Mouse (Mus musculus): Measurements from ENCODE around the gene Tanc2. TPM values are rescaled to one million over a fixed set of nuclear protein-coding genes. Genes with fewer than 3 reads are reported as not detected.

The Tanc2 gene
- polyA plus RNA-seq, 1 experiment = 2.6 TPM

- DNase-seq = no peak
- WGBS = 97% methylated on average over 6 of the region's 6 CpGs
- no peaks in the 10 kb centered on the region for H3K4me1 ChIP-seq (replicated peaks; ENCODE audit: control insufficient read depth, insufficient read depth, low read length)
- no peaks in the 10 kb centered on the region for H3K27me3 ChIP-seq (ENCODE audit: control insufficient read depth, insufficient read depth, low read length)
- no peak for TF ChIP-seq CTCF (IDR thresholded peaks at IDR 0.05; ENCODE audit: borderline replicate concordance, control insufficient read depth, extremely low read depth, insufficient read depth, low read length, poor library complexity)
- no peak for TF ChIP-seq POLR2A (IDR thresholded peaks at IDR 0.05; ENCODE audit: control insufficient read depth, extremely low read depth, insufficient read depth, low read length, poor library complexity)
- no peak overlapping the region for H3K27ac ChIP-seq (ENCODE audit: control insufficient read depth, insufficient read depth, low read length)
- no peaks in the 10 kb centered on the region for H3K36me3 ChIP-seq (ENCODE audit: control insufficient read depth, insufficient read depth, low read length)
- H3K4me3 ChIP-seq (ENCODE audit: control insufficient read depth, insufficient read depth, low read length) = no peak overlapping the region
These were observed 384.8 kb downstream of the Tanc2 start for GRCm38 (mm10) chr11:105974593-105974992.

DNA sequence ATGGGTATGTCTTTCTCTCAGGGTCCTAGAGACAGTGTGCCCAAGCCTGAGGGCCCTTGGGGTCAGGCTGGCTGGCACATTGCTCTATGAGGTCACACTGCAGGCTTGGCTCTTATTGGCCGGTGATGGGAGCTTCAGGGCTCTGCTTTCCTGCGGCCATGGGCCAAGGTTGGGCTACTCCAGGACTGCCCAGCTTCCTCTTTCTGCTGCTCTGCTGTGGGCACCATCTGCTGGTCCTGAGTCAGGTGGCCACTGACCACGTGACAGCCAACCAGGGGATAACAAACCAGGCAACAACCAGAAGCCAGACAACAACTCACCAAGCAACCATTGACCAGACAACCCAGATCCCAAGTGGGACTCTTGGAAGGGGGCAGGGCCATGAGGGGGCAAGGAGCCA is 385.3 kb downstream of the Tanc2 start:
- Histone ChIP-seq H3K27me3 (ENCODE audit: control insufficient read depth, insufficient read depth, low read length) (no peaks in the 10 kb centered on the region), H3K36me3 (ENCODE audit: control insufficient read depth, insufficient read depth, low read length) (no peaks in the 10 kb centered on the region), H3K4me1 (replicated peaks; ENCODE audit: control insufficient read depth, insufficient read depth, low read length) (no peaks in the 10 kb centered on the region), H3K4me3 (ENCODE audit: control insufficient read depth, insufficient read depth, low read length) (no peak overlapping the region), H3K27ac (ENCODE audit: control insufficient read depth, insufficient read depth, low read length) (no peak overlapping the region)
- no peak for TF ChIP-seq POLR2A (IDR thresholded peaks at IDR 0.05; ENCODE audit: control insufficient read depth, extremely low read depth, insufficient read depth, low read length, poor library complexity)
- no peak for TF ChIP-seq CTCF (IDR thresholded peaks at IDR 0.05; ENCODE audit: borderline replicate concordance, control insufficient read depth, extremely low read depth, insufficient read depth, low read length, poor library complexity)
- 56% methylated on average over 3 of the region's 3 CpGs for WGBS
- DNase-seq = no peak

DNA sequence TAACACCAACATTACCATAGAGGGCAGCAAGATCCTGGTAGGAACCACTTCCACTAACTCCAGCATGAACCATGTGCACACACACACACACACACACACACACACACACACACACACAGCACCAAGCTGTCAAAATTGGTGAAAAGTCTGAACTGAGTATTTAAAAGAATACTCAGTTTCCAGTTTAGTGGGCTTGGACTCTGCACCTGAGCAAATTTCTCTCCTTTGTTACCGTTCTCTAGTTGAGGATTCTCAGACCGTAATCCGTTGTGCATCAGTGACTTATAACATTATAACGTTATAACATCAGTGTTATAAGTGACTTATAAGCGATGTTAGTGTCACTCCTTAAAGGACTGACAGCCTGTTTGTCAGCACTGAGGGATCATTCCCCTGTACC is 385.9 kb downstream of the Tanc2 start:
- no peak overlapping the region for H3K4me3 ChIP-seq (ENCODE audit: control insufficient read depth, insufficient read depth, low read length)
- H3K36me3 ChIP-seq (ENCODE audit: control insufficient read depth, insufficient read depth, low read length) = no peaks in the 10 kb centered on the region
- WGBS = 88% methylated on average over 5 of the region's 5 CpGs
- H3K27ac ChIP-seq (ENCODE audit: control insufficient read depth, insufficient read depth, low read length) = no peak overlapping the region
- no peak for DNase-seq
- TF ChIP-seq POLR2A (IDR thresholded peaks at IDR 0.05; ENCODE audit: control insufficient read depth, extremely low read depth, insufficient read depth, low read length, poor library complexity) (no peak), CTCF (IDR thresholded peaks at IDR 0.05; ENCODE audit: borderline replicate concordance, control insufficient read depth, extremely low read depth, insufficient read depth, low read length, poor library complexity) (no peak)
- no peaks in the 10 kb centered on the region for H3K4me1 ChIP-seq (replicated peaks; ENCODE audit: control insufficient read depth, insufficient read depth, low read length)
- H3K27me3 ChIP-seq (ENCODE audit: control insufficient read depth, insufficient read depth, low read length) = no peaks in the 10 kb centered on the region

- H3K4me1 ChIP-seq (replicated peaks; ENCODE audit: control insufficient read depth, insufficient read depth, low read length) = no peaks in the 10 kb centered on the region
- no peak overlapping the region for H3K27ac ChIP-seq (ENCODE audit: control insufficient read depth, insufficient read depth, low read length)
- H3K4me3 ChIP-seq (ENCODE audit: control insufficient read depth, insufficient read depth, low read length) = no peak overlapping the region
- H3K27me3 ChIP-seq (ENCODE audit: control insufficient read depth, insufficient read depth, low read length) = no peaks in the 10 kb centered on the region
- no peak for TF ChIP-seq CTCF (IDR thresholded peaks at IDR 0.05; ENCODE audit: borderline replicate concordance, control insufficient read depth, extremely low read depth, insufficient read depth, low read length, poor library complexity)
- TF ChIP-seq POLR2A (IDR thresholded peaks at IDR 0.05; ENCODE audit: control insufficient read depth, extremely low read depth, insufficient read depth, low read length, poor library complexity) = no peak
- 66% methylated on average over 2 of the region's 2 CpGs for WGBS
- no peak for DNase-seq
- no peaks in the 10 kb centered on the region for H3K36me3 ChIP-seq (ENCODE audit: control insufficient read depth, insufficient read depth, low read length)
These were observed 388.4 kb downstream of the Tanc2 start for GRCm38 (mm10) chr11:105978232-105978631.

DNA sequence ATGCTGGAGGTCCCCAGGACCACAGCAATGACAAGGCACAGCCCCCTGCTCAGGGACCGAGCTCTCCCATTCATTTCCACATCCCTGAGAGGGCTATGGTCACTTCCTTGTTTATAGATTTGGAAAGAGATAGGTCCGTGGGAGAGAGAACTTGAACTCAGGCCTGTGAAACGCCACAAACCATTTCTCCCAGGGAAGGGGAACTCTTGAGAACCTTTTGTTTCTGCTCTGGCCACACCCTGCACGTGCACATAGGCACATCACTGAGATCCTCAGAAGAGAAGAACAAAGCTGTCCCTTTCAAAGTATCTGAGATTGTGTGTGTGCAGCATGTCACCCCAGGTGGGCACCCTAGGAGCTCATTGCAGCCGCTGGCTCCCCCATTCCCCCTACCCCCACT is 388.8 kb downstream of the Tanc2 start:
- DNase-seq = no peak
- H3K4me3 ChIP-seq (ENCODE audit: control insufficient read depth, insufficient read depth, low read length) = no peak overlapping the region
- no peaks in the 10 kb centered on the region for H3K36me3 ChIP-seq (ENCODE audit: control insufficient read depth, insufficient read depth, low read length)
- WGBS = 34% methylated on average over 5 of the region's 5 CpGs
- no peaks in the 10 kb centered on the region for H3K27me3 ChIP-seq (ENCODE audit: control insufficient read depth, insufficient read depth, low read length)
- TF ChIP-seq POLR2A (IDR thresholded peaks at IDR 0.05; ENCODE audit: control insufficient read depth, extremely low read depth, insufficient read depth, low read length, poor library complexity) = no peak
- no peak for TF ChIP-seq CTCF (IDR thresholded peaks at IDR 0.05; ENCODE audit: borderline replicate concordance, control insufficient read depth, extremely low read depth, insufficient read depth, low read length, poor library complexity)
- no peak overlapping the region for H3K27ac ChIP-seq (ENCODE audit: control insufficient read depth, insufficient read depth, low read length)
- no peaks in the 10 kb centered on the region for H3K4me1 ChIP-seq (replicated peaks; ENCODE audit: control insufficient read depth, insufficient read depth, low read length)

Other genes with a start within 250 kb of the Tanc2 start
- 0.07 TPM in 1 of 2 replicates, not detected in the other for gene March10, start 133.3 kb upstream of the Tanc2 start, polyA plus RNA-seq (2012; rRNA removed)

Data from thymus, adult 2 months (tissue).